Mouse (Mus musculus): ENCODE results near the gene Ttc37.
A peak's percentile ranks its signal among the peaks of the same experiment; 100 is the strongest.

GRCm38 (mm10) chr13:76074323-76074722 lies 24.2 kb upstream of the Ttc37 start:
- TF ChIP-seq CHD1 (IDR thresholded peaks at IDR 0.05; ENCODE audit: low read depth, low read length): no peak
- peak; percentile 37; the same call in 1 of the 2 replicates for TF ChIP-seq GATA1 (IDR thresholded peaks at IDR 0.05; ENCODE audit: low read depth, low read length)
- no peak for TF ChIP-seq MXI1 (IDR thresholded peaks at IDR 0.05; ENCODE audit: low read depth, low read length)
- no peak for TF ChIP-seq SIN3A (IDR thresholded peaks at IDR 0.05; ENCODE audit: low read length)
- no peak for TF ChIP-seq CTCF (IDR thresholded peaks at IDR 0.05 in 2 of 3, conservative IDR thresholded peaks at IDR 0.05 in 1 of 3; ENCODE audit: control insufficient read depth in 1 of 3, insufficient read depth in 1 of 3, low read depth in 2 of 3, low read length in 3 of 3, poor library complexity in 1 of 3, severe bottlenecking in 1 of 3)
- no peak for TF ChIP-seq POLR2AphosphoS2 (IDR thresholded peaks at IDR 0.05; ENCODE audit: low read length)
- TF ChIP-seq ETS1 (IDR thresholded peaks at IDR 0.05; ENCODE audit: low read depth, low read length): no peak
- no peak for TF ChIP-seq MAX (IDR thresholded peaks at IDR 0.05; ENCODE audit: low read length)
- TF ChIP-seq UBTF (IDR thresholded peaks at IDR 0.05; ENCODE audit: borderline replicate concordance, insufficient read depth, low read depth, low read length): no peak
- TF ChIP-seq ZNF384 (IDR thresholded peaks at IDR 0.05; ENCODE audit: low read depth, low read length): no peak
- TF ChIP-seq KAT2A (conservative IDR thresholded peaks at IDR 0.05; ENCODE audit: low read depth, low read length): no peak
- TF ChIP-seq USF1 (IDR thresholded peaks at IDR 0.05; ENCODE audit: low read depth, low read length): no peak
- no peak for TF ChIP-seq MYC (IDR thresholded peaks at IDR 0.05; ENCODE audit: low read depth, low read length)
- no peak for TF ChIP-seq GABPA (IDR thresholded peaks at IDR 0.05; ENCODE audit: low read depth, low read length)

All from MEL (cell line).